In the genomic region with DNA sequence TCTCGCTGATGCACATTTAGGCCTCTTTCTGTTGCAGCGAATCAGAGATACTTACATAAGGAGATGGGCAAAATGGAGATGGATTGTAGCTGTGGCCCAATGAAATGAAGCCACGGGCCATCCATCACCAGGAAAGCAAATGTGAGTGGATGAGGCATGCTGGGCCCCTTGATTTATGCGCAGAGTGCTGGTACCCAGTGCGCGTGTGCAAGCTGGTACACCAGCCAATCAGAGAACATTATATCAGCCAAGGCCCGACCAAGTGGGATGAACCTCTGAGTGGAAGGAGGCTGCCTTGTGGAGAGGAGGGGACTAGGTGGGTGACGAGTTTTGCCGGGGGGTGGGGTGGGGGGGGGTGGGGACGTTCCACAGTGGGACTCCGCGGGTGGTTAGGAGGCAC, we compare ENCODE assay signal across 8 mouse cellular contexts. TPM values are rescaled to one million over a fixed set of nuclear protein-coding genes. Genes with fewer than 3 reads are reported as not detected.
DNase-seq lines count a peak whose midpoint lies in the region; ATAC-seq and TF ChIP-seq lines count a peak whose summit lies in the region.
"Not testable (repeated sequence)": the region's sequence is repeated elsewhere in the genome, so short reads cannot be mapped to it uniquely, and the experiment has no call there.

Gene Xlr3b, plus strand, starts transcription at position 274 of the 400 bp plus-strand sequence.

- not testable (repeated sequence) for H3K9me3 ChIP-seq in ES-E14 (ENCODE audit: control insufficient read depth, insufficient read depth, low read depth, low read length); forebrain, embryonic 14.5 days (replicated peaks; ENCODE audit: control insufficient read depth, low read length); hindbrain, embryonic 12.5 days (replicated peaks); lung, postnatal 0 days (ENCODE audit: low read length)

- not testable (repeated sequence) for TF ChIP-seq CTCF in lung, postnatal 0 days (IDR thresholded peaks at IDR 0.05); thymus, adult 2 months (IDR thresholded peaks at IDR 0.05; ENCODE audit: borderline replicate concordance, control insufficient read depth, extremely low read depth, insufficient read depth, low read length, poor library complexity)

- not testable (repeated sequence) for H3K4me2 ChIP-seq in forebrain, embryonic 14.5 days (ENCODE audit: low read length); hindbrain, embryonic 12.5 days (replicated peaks); lung, postnatal 0 days (replicated peaks; ENCODE audit: low read depth, low read length)

- H3K4me1 ChIP-seq in ES-E14 (ENCODE audit: control insufficient read depth in 2 of 2, insufficient read depth in 2 of 2, low read length in 2 of 2, poor library complexity in 1 of 2); forebrain, embryonic 14.5 days (ENCODE audit: control insufficient read depth, insufficient read depth, low read length); hindbrain, embryonic 12.5 days; lung, postnatal 0 days (ENCODE audit: insufficient read depth, low read depth, low read length); thymus, adult 2 months (replicated peaks; ENCODE audit: control insufficient read depth, insufficient read depth, low read length): not testable (repeated sequence)

- H3K27ac ChIP-seq in ES-E14 (ENCODE audit: insufficient read depth, low read depth, low read length, poor library complexity, severe bottlenecking); forebrain, embryonic 14.5 days (ENCODE audit: low read depth, low read length); hindbrain, embryonic 12.5 days; lung, postnatal 0 days (ENCODE audit: low read length); thymus, adult 2 months (ENCODE audit: control insufficient read depth, insufficient read depth, low read length): not testable (repeated sequence)

- TF ChIP-seq POLR2A in thymus, adult 2 months (IDR thresholded peaks at IDR 0.05; ENCODE audit: control insufficient read depth, extremely low read depth, insufficient read depth, low read length, poor library complexity) = not testable (repeated sequence)

- DNase-seq in ES-E14 (ENCODE audit: low read depth, low spot score) = not testable (repeated sequence)
- DNase-seq in cerebellum, adult 11-12 months = peak; percentile 71
- DNase-seq in forebrain, embryonic 14.5 days (ENCODE audit: low spot score) = peak; percentile 3
- peak; percentile 30 for DNase-seq in kidney, postnatal 14 days
- peak; percentile 4 for DNase-seq in lung, postnatal 0 days (ENCODE audit: low spot score)
- peak; percentile 26 for DNase-seq in naive thymus-derived CD4-positive, alpha-beta T cell, adult 2 months (ENCODE audit: low read depth)
- peak; percentile 4 for DNase-seq in thymus, adult 2 months

- in situ Hi-C loops in ES-E14 (cut with MboI; ENCODE audit: low sequenced_read_pairs in 2 of 2, unreplicated experiment in 2 of 2) = not testable (repeated sequence)

- H3K36me3 ChIP-seq in ES-E14 (ENCODE audit: control insufficient read depth, insufficient read depth, low read length, poor library complexity, severe bottlenecking); forebrain, embryonic 14.5 days (ENCODE audit: control insufficient read depth, insufficient read depth, low read length); hindbrain, embryonic 12.5 days; lung, postnatal 0 days (ENCODE audit: insufficient read depth, low read length); thymus, adult 2 months (ENCODE audit: control insufficient read depth, insufficient read depth, low read length): not testable (repeated sequence)

- not testable (repeated sequence) for H3K9ac ChIP-seq in ES-E14 (ENCODE audit: insufficient read depth, low read depth, low read length, poor library complexity, severe bottlenecking); forebrain, embryonic 14.5 days (ENCODE audit: low read length); hindbrain, embryonic 12.5 days; lung, postnatal 0 days (replicated peaks; ENCODE audit: low read depth)

- not testable (repeated sequence) for TF ChIP-seq EP300 in lung, postnatal 0 days (IDR thresholded peaks at IDR 0.05)

- not testable (repeated sequence) for H3K4me3 ChIP-seq in ES-E14 (ENCODE audit: insufficient read depth in 1 of 2, low read depth in 1 of 2, low read length in 2 of 2, poor library complexity in 1 of 2, severe bottlenecking in 1 of 2); forebrain, embryonic 14.5 days (ENCODE audit: low read depth, low read length); hindbrain, embryonic 12.5 days; lung, postnatal 0 days (ENCODE audit: low read depth, low read length); thymus, adult 2 months (ENCODE audit: control insufficient read depth, insufficient read depth, low read length)

- peak; percentile 48; the same call in 1 of the 2 replicates for ATAC-seq in forebrain, embryonic 14.5 days
- ATAC-seq in hindbrain, embryonic 12.5 days (ENCODE audit: low FRiP score) = not testable (repeated sequence)
- ATAC-seq in lung, postnatal 0 days = peak; percentile 14; the same call in 1 of the 2 replicates

- 78% methylated on average over 12 of the region's 12 CpGs for WGBS in forebrain, embryonic 14.5 days
- 72% methylated on average over 11 of the region's 12 CpGs for WGBS in hindbrain, embryonic 12.5 days
- WGBS in lung, postnatal 0 days = 80% methylated on average over 7 of the region's 12 CpGs
- 84% methylated on average over 12 of the region's 12 CpGs for WGBS in thymus, adult 2 months

- H3K27me3 ChIP-seq in forebrain, embryonic 14.5 days (replicated peaks; ENCODE audit: control insufficient read depth, insufficient read depth, low read length); hindbrain, embryonic 12.5 days; lung, postnatal 0 days (replicated peaks; ENCODE audit: insufficient read depth, low read length); thymus, adult 2 months (ENCODE audit: control insufficient read depth, insufficient read depth, low read length): not testable (repeated sequence)

RNA-seq across cellular contexts. Expression of gene Xlr3b, which starts in this region (rescaled TPM):
- 4.0 and 16.6 TPM in 2 replicates for total RNA-seq in ES-E14 (2012; rRNA removed)
- polyA plus RNA-seq in forebrain, embryonic 14.5 days (2014; fragmentation: Nextera tagmentation; extraction: Ambion mirVana) = 10.6 and 43.5 TPM in 2 replicates
- polyA plus RNA-seq in hindbrain, embryonic 12.5 days (2016; fragmentation: Nextera tagmentation; extraction: Ambion mirVana) = 18.8 and 20.3 TPM in 2 replicates
- 1.7 and 3.7 TPM in 2 replicates for polyA plus RNA-seq in lung, postnatal 0 days (2015; fragmentation: Nextera tagmentation; extraction: Ambion mirVana)
- polyA plus RNA-seq in thymus, adult 2 months (2012; rRNA removed) = 0.56 and 2.8 TPM in 2 replicates
